Mouse (Mus musculus): ENCODE data around the gene Fbxw8. TPM values are rescaled to one million over a fixed set of nuclear protein-coding genes. Genes with fewer than 3 reads are reported as not detected.

Fbxw8 gene
- polyA plus RNA-seq, 1 experiment from 2014 or later: 23.9 TPM

DNA sequence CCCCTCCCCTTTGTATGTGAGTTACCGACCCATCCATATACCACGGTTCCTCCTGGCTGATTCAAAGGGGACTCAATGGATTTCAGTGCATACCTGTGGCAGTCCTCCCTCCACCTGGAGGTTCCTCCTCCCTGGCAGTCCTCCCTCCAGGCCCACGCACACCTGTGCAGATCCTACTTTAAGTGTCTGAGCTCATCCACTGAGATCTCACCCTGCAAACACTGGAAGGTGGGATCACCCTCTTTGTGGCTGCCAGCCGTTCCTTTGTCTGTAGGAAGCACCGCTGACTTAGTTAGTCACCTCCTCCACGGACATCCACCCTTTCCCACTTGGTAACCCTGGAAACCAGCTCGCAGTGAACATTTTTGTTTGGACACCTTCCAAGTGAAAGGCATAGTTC lies 22.4 kb upstream of the Fbxw8 start:
- peaks cover 26% of the 10 kb centered on the region for H3K27me3 ChIP-seq (ENCODE audit: control insufficient read depth, insufficient read depth, low read length)
- H3K27ac ChIP-seq (replicated peaks; ENCODE audit: low read depth, low read length): no peak overlapping the region
- no peak for DNase-seq (ENCODE audit: low spot score)
- H3K4me2 ChIP-seq (ENCODE audit: low read depth, severe bottlenecking): no peak overlapping the region
- no peak overlapping the region for H3K4me3 ChIP-seq (ENCODE audit: low read depth, low read length)
- ATAC-seq (ENCODE audit: insufficient number of reproducible peaks, low FRiP score, low TSS enrichment, low read depth): no peak
- peaks cover 3% of the 10 kb centered on the region; the same call in 1 of the 2 replicates for H3K9me3 ChIP-seq (ENCODE audit: control insufficient read depth, low read length)
- WGBS: 84% methylated on average over 7 of the region's 7 CpGs
- H3K4me1 ChIP-seq (ENCODE audit: control insufficient read depth, insufficient read depth, low read length): no peaks in the 10 kb centered on the region
- no peak overlapping the region for H3K9ac ChIP-seq (ENCODE audit: low read length)
- no peaks in the 10 kb centered on the region for H3K36me3 ChIP-seq (ENCODE audit: control insufficient read depth, insufficient read depth, low read length)

DNA sequence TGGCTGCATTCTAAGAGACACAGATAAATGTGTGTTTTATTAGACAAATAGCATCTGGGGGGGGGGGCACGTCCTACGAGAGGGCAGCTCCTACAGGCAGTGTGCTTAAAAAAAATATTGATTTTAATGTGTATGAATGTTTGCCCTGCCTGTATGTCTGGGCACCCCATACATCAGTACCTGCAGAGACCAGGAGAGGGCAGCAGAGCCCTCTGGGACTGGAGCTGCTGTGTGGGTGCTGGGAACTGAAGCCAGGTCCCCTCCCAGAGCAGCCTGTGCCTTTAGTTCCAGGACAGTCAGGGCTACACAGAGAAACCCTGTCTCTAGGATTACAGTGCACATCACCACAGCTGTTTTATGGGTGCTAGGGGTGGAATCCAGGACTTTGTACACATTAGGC lies 19.9 kb upstream of the Fbxw8 start:
- H3K27ac ChIP-seq (replicated peaks; ENCODE audit: low read depth, low read length): no peak overlapping the region
- no peaks in the 10 kb centered on the region for H3K36me3 ChIP-seq (ENCODE audit: control insufficient read depth, insufficient read depth, low read length)
- WGBS: 35% methylated on average over 2 of the region's 2 CpGs
- no peak overlapping the region for H3K4me2 ChIP-seq (ENCODE audit: low read depth, severe bottlenecking)
- 0 out of 2 replicates have a peak, but pooled peaks cover 3% of the 10 kb centered on the region for H3K4me1 ChIP-seq (ENCODE audit: control insufficient read depth, insufficient read depth, low read length)
- DNase-seq (ENCODE audit: low spot score) (no peak), ATAC-seq (ENCODE audit: insufficient number of reproducible peaks, low FRiP score, low TSS enrichment, low read depth) (no peak)
- peaks cover 46% of the 10 kb centered on the region for H3K27me3 ChIP-seq (ENCODE audit: control insufficient read depth, insufficient read depth, low read length)
- no peak overlapping the region for H3K9ac ChIP-seq (ENCODE audit: low read length)
- H3K9me3 ChIP-seq (ENCODE audit: control insufficient read depth, low read length): peaks cover 3% of the 10 kb centered on the region; the same call in 1 of the 2 replicates
- H3K4me3 ChIP-seq (ENCODE audit: low read depth, low read length): no peak overlapping the region

GRCm38 (mm10) chr5:118174310-118175009 lies 19.2 kb upstream of the Fbxw8 start:
- WGBS: under 1% methylated on average over 22 of the region's 22 CpGs
- Histone ChIP-seq H3K36me3 (ENCODE audit: control insufficient read depth, insufficient read depth, low read length) (no peaks in the 10 kb centered on the region), H3K4me2 (ENCODE audit: low read depth, severe bottlenecking) (peak overlapping the region; percentile 47), H3K4me1 (ENCODE audit: control insufficient read depth, insufficient read depth, low read length) (0 out of 2 replicates have a peak, but pooled peaks cover 6% of the 10 kb centered on the region), H3K9me3 (ENCODE audit: control insufficient read depth, low read length) (peaks cover 3% of the 10 kb centered on the region; the same call in 1 of the 2 replicates), H3K4me3 (ENCODE audit: low read depth, low read length) (0 out of 2 replicates have a peak overlapping the region, but pooled peaks have one; percentile 11), H3K27ac (replicated peaks; ENCODE audit: low read depth, low read length) (no peak overlapping the region), H3K9ac (ENCODE audit: low read length) (no peak overlapping the region), H3K27me3 (ENCODE audit: control insufficient read depth, insufficient read depth, low read length) (peaks cover 53% of the 10 kb centered on the region)
- ATAC-seq (ENCODE audit: insufficient number of reproducible peaks, low FRiP score, low TSS enrichment, low read depth) (no peak), DNase-seq (ENCODE audit: low spot score) (peak; percentile 44)

- peaks cover 74% of the 10 kb centered on the region for H3K27me3 ChIP-seq (ENCODE audit: control insufficient read depth, insufficient read depth, low read length)
- H3K4me2 ChIP-seq (ENCODE audit: low read depth, severe bottlenecking): peak overlapping the region; percentile 22; the same call in 1 of the 2 replicates
- ATAC-seq (ENCODE audit: insufficient number of reproducible peaks, low FRiP score, low TSS enrichment, low read depth) (no peak), DNase-seq (ENCODE audit: low spot score) (peak; percentile 49)
- peaks cover 3% of the 10 kb centered on the region for H3K9me3 ChIP-seq (ENCODE audit: control insufficient read depth, low read length)
- no peak overlapping the region for H3K9ac ChIP-seq (ENCODE audit: low read length)
- H3K36me3 ChIP-seq (ENCODE audit: control insufficient read depth, insufficient read depth, low read length): no peaks in the 10 kb centered on the region
- under 1% methylated on average over 27 of the region's 27 CpGs for WGBS
- no peak overlapping the region for H3K27ac ChIP-seq (replicated peaks; ENCODE audit: low read depth, low read length)
- H3K4me1 ChIP-seq (ENCODE audit: control insufficient read depth, insufficient read depth, low read length): 0 out of 2 replicates have a peak, but pooled peaks cover 6% of the 10 kb centered on the region
- H3K4me3 ChIP-seq (ENCODE audit: low read depth, low read length): no peak overlapping the region
These were observed 16.9 kb upstream of the Fbxw8 start for GRCm38 (mm10) chr5:118172078-118172723.

DNA sequence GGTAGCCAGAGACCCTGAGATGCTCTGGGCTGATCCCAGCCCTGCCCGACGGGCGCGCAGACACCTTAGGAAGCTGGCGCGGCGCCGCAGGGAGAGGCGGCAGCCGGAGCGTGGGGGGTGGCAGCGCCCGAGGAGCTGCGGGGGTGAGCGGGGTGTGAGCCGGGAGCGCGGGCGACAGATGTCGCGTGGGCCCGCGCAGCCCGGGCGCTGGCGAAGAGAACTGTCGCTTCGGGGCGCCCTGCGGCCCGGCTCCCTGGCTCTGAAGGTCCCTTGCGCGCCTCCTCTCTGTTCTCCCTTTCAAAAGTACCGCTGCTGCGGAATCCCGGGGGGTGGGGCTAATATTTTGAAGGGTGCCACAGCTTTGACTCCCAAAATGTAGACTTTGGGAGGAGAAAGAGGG lies 16.4 kb upstream of the Fbxw8 start:
- H3K4me1 ChIP-seq (ENCODE audit: control insufficient read depth, insufficient read depth, low read length): 0 out of 2 replicates have a peak, but pooled peaks cover 6% of the 10 kb centered on the region
- no peak overlapping the region for H3K9ac ChIP-seq (ENCODE audit: low read length)
- no peak for ATAC-seq (ENCODE audit: insufficient number of reproducible peaks, low FRiP score, low TSS enrichment, low read depth)
- peaks cover 3% of the 10 kb centered on the region for H3K9me3 ChIP-seq (ENCODE audit: control insufficient read depth, low read length)
- H3K4me2 ChIP-seq (ENCODE audit: low read depth, severe bottlenecking): peak overlapping the region; percentile 40
- no peak overlapping the region for H3K27ac ChIP-seq (replicated peaks; ENCODE audit: low read depth, low read length)
- no peaks in the 10 kb centered on the region for H3K36me3 ChIP-seq (ENCODE audit: control insufficient read depth, insufficient read depth, low read length)
- peaks cover 75% of the 10 kb centered on the region for H3K27me3 ChIP-seq (ENCODE audit: control insufficient read depth, insufficient read depth, low read length)
- WGBS: under 1% methylated on average over 34 of the region's 36 CpGs
- DNase-seq (ENCODE audit: low spot score): no peak
- H3K4me3 ChIP-seq (ENCODE audit: low read depth, low read length): 0 out of 2 replicates have a peak overlapping the region, but pooled peaks have one; percentile 10

DNA sequence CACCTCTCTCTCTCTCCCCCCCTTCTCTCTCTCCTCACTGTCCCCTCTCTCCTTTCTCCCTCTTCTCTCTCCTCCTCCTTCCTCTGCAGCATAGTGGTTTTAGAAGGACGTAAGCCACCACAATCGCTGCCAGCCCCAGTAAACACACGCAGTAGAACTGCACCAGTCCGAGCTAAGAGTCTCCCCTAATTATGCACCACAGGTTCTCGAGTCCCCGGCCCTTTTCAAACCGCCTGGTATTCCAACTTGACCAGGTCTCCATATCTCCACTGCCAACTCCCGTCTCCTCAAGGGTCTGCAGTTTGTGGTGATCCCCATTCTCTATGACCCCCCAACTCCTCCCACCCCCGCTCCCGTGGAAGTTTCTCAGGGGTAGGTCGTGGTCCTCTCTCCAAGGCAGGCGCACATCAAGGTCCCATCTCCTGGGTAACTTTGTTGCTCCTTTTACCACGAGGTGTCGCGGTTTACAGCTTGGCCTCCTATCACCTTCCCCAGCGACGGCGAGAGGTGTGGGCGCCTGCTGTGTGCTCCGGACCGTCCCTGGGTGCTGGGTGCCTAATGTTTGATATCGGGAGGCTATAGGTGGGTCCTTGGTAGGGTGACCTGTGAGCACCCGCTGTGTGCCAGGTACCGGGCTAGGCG lies 15.7 kb upstream of the Fbxw8 start:
- Histone ChIP-seq H3K4me1 (ENCODE audit: control insufficient read depth, insufficient read depth, low read length) (0 out of 2 replicates have a peak, but pooled peaks cover 6% of the 10 kb centered on the region), H3K9ac (ENCODE audit: low read length) (no peak overlapping the region), H3K27me3 (ENCODE audit: control insufficient read depth, insufficient read depth, low read length) (peaks cover 80% of the 10 kb centered on the region), H3K36me3 (ENCODE audit: control insufficient read depth, insufficient read depth, low read length) (no peaks in the 10 kb centered on the region), H3K9me3 (ENCODE audit: control insufficient read depth, low read length) (peaks cover 3% of the 10 kb centered on the region), H3K27ac (replicated peaks; ENCODE audit: low read depth, low read length) (no peak overlapping the region), H3K4me2 (ENCODE audit: low read depth, severe bottlenecking) (no peak overlapping the region), H3K4me3 (ENCODE audit: low read depth, low read length) (no peak overlapping the region)
- no peak for ATAC-seq (ENCODE audit: insufficient number of reproducible peaks, low FRiP score, low TSS enrichment, low read depth)
- DNase-seq (ENCODE audit: low spot score): peak; percentile 57
- WGBS: under 1% methylated on average over 25 of the region's 25 CpGs

- under 1% methylated on average over 106 of the region's 117 CpGs for WGBS
- Histone ChIP-seq H3K4me3 (ENCODE audit: low read depth, low read length) (peak overlapping the region; percentile 42), H3K27me3 (ENCODE audit: control insufficient read depth, insufficient read depth, low read length) (peaks cover 76% of the 10 kb centered on the region), H3K4me2 (ENCODE audit: low read depth, severe bottlenecking) (peak overlapping the region; percentile 95), H3K27ac (replicated peaks; ENCODE audit: low read depth, low read length) (no peak overlapping the region), H3K9ac (ENCODE audit: low read length) (peak overlapping the region; percentile 37), H3K9me3 (ENCODE audit: control insufficient read depth, low read length) (no peaks in the 10 kb centered on the region; the same call in 1 of the 2 replicates), H3K36me3 (ENCODE audit: control insufficient read depth, insufficient read depth, low read length) (no peaks in the 10 kb centered on the region), H3K4me1 (ENCODE audit: control insufficient read depth, insufficient read depth, low read length) (0 out of 2 replicates have a peak, but pooled peaks cover 6% of the 10 kb centered on the region)
- DNase-seq (ENCODE audit: low spot score) (peak; percentile 52), ATAC-seq (ENCODE audit: insufficient number of reproducible peaks, low FRiP score, low TSS enrichment, low read depth) (no peak)
These were observed 14.3 kb upstream of the Fbxw8 start for GRCm38 (mm10) chr5:118169222-118170221.
